Mouse (Mus musculus): ENCODE data around the gene Smoc1. TPM values are rescaled to one million over a fixed set of nuclear protein-coding genes. Genes with fewer than 3 reads are reported as not detected.
A peak's percentile ranks its signal among the peaks of the same experiment; 100 is the strongest.

Smoc1 gene
- polyA plus RNA-seq, 1 experiment, result 2.9 TPM

GRCm38 (mm10) chr12:81009813-81010212 is 16.8 kb upstream of the Smoc1 start:
- no peak overlapping the region for H3K4me3 ChIP-seq (ENCODE audit: insufficient read depth, low read depth, low read length)
- WGBS, result 26% methylated on average over 3 of the region's 3 CpGs
- H3K27me3 ChIP-seq (replicated peaks; ENCODE audit: control insufficient read depth, insufficient read depth, low read length), result no peaks in the 10 kb centered on the region
- DNase-seq, result no peak
- TF ChIP-seq POLR2A (IDR thresholded peaks at IDR 0.05; ENCODE audit: low read depth, low read length) (no peak), CTCF (conservative IDR thresholded peaks at IDR 0.05; ENCODE audit: insufficient read depth, insufficient read length, low read depth, low read length) (no peak)
- H3K36me3 ChIP-seq (ENCODE audit: control insufficient read depth, insufficient read depth, low read length), result no peaks in the 10 kb centered on the region
- no peak overlapping the region for H3K27ac ChIP-seq (ENCODE audit: insufficient read depth, low read depth, low read length)
- no peaks in the 10 kb centered on the region for H3K4me1 ChIP-seq (ENCODE audit: control insufficient read depth, insufficient read depth, low read length)

GRCm38 (mm10) chr12:81011994-81012393 is 14.6 kb upstream of the Smoc1 start:
- no peaks in the 10 kb centered on the region for H3K27me3 ChIP-seq (replicated peaks; ENCODE audit: control insufficient read depth, insufficient read depth, low read length)
- no peaks in the 10 kb centered on the region for H3K36me3 ChIP-seq (ENCODE audit: control insufficient read depth, insufficient read depth, low read length)
- TF ChIP-seq CTCF (conservative IDR thresholded peaks at IDR 0.05; ENCODE audit: insufficient read depth, insufficient read length, low read depth, low read length), result no peak
- no peak for TF ChIP-seq POLR2A (IDR thresholded peaks at IDR 0.05; ENCODE audit: low read depth, low read length)
- no peak overlapping the region for H3K27ac ChIP-seq (ENCODE audit: insufficient read depth, low read depth, low read length)
- 82% methylated on average over 2 of the region's 2 CpGs for WGBS
- H3K4me1 ChIP-seq (ENCODE audit: control insufficient read depth, insufficient read depth, low read length), result no peaks in the 10 kb centered on the region
- DNase-seq, result no peak
- no peak overlapping the region for H3K4me3 ChIP-seq (ENCODE audit: insufficient read depth, low read depth, low read length)

DNA sequence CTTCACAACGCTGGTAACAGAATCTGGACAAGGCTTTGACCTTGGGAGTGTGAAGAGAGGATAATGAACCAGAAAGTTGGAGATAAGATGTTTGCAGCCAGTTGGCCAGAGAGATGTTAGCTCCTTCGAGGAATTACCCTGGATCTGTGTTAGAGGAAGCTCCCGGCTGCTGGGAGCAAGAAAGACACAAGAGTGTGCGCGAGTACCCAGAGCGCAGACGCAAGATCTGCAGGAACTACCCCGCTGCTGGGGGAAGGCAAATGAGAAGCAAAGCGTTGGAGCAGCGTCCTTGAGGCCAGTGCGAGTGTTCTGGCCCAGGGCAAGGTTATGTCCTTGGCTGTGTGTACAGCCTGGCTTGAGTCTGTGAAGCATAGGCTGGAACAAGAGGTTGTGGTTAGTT is 13.1 kb upstream of the Smoc1 start:
- TF ChIP-seq CTCF (conservative IDR thresholded peaks at IDR 0.05; ENCODE audit: insufficient read depth, insufficient read length, low read depth, low read length), result no peak
- TF ChIP-seq POLR2A (IDR thresholded peaks at IDR 0.05; ENCODE audit: low read depth, low read length), result no peak
- Histone ChIP-seq H3K4me3 (ENCODE audit: insufficient read depth, low read depth, low read length) (no peak overlapping the region), H3K27ac (ENCODE audit: insufficient read depth, low read depth, low read length) (no peak overlapping the region), H3K27me3 (replicated peaks; ENCODE audit: control insufficient read depth, insufficient read depth, low read length) (no peaks in the 10 kb centered on the region), H3K36me3 (ENCODE audit: control insufficient read depth, insufficient read depth, low read length) (no peaks in the 10 kb centered on the region), H3K4me1 (ENCODE audit: control insufficient read depth, insufficient read depth, low read length) (no peaks in the 10 kb centered on the region)
- 70% methylated on average over 11 of the region's 11 CpGs for WGBS
- no peak for DNase-seq

GRCm38 (mm10) chr12:81017624-81018023 is 9.0 kb upstream of the Smoc1 start:
- no peak for TF ChIP-seq CTCF (conservative IDR thresholded peaks at IDR 0.05; ENCODE audit: insufficient read depth, insufficient read length, low read depth, low read length)
- no peak for TF ChIP-seq POLR2A (IDR thresholded peaks at IDR 0.05; ENCODE audit: low read depth, low read length)
- Histone ChIP-seq H3K36me3 (ENCODE audit: control insufficient read depth, insufficient read depth, low read length) (no peaks in the 10 kb centered on the region), H3K27me3 (replicated peaks; ENCODE audit: control insufficient read depth, insufficient read depth, low read length) (no peaks in the 10 kb centered on the region), H3K4me3 (ENCODE audit: insufficient read depth, low read depth, low read length) (no peak overlapping the region), H3K27ac (ENCODE audit: insufficient read depth, low read depth, low read length) (no peak overlapping the region), H3K4me1 (ENCODE audit: control insufficient read depth, insufficient read depth, low read length) (no peaks in the 10 kb centered on the region)
- 93% methylated on average over 12 of the region's 12 CpGs for whole genome bisulfite sequencing
- no peak for DNase-seq

- Histone ChIP-seq H3K4me3 (ENCODE audit: insufficient read depth, low read depth, low read length) (no peak overlapping the region), H3K4me1 (ENCODE audit: control insufficient read depth, insufficient read depth, low read length) (no peaks in the 10 kb centered on the region), H3K27ac (ENCODE audit: insufficient read depth, low read depth, low read length) (no peak overlapping the region), H3K27me3 (replicated peaks; ENCODE audit: control insufficient read depth, insufficient read depth, low read length) (no peaks in the 10 kb centered on the region), H3K36me3 (ENCODE audit: control insufficient read depth, insufficient read depth, low read length) (no peaks in the 10 kb centered on the region)
- DNase-seq, result no peak
- TF ChIP-seq CTCF (conservative IDR thresholded peaks at IDR 0.05; ENCODE audit: insufficient read depth, insufficient read length, low read depth, low read length) (no peak), POLR2A (IDR thresholded peaks at IDR 0.05; ENCODE audit: low read depth, low read length) (no peak)
- WGBS, result 86% methylated on average over 20 of the region's 20 CpGs
These were observed 7.9 kb upstream of the Smoc1 start for GRCm38 (mm10) chr12:81018516-81019279.

DNA sequence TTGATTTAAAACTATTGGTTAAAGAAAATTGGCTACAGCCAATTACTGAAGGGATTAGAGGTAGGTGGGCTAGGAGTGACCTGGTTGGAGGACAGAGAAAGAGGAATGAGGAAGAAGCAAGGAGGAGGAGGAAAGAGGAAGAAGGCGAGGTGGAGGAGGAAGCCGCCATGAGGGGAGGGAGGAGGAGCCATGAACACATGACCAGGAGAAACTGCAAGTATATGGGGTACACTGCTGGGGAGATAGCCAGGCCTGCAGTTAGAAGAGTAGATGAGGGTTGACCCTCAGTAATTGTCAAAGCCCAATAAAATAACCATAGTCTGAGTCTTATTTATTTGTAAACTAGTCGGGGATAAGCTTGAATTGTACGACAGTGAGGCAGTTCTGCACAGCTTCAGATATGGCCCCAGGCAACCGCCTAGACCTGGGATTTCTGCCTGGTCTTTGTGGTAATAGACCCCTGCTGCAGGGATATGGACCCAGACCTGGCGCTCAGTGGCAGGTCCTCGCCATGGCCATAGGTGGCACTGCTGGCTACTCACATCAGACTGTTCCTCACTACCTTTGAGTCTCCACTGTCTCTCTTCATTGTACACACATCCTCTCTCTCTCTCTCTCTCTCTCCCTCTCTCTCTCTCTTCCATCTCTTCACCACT is 7.2 kb upstream of the Smoc1 start:
- 89% methylated on average over 7 of the region's 7 CpGs for WGBS
- Histone ChIP-seq H3K27me3 (replicated peaks; ENCODE audit: control insufficient read depth, insufficient read depth, low read length) (no peaks in the 10 kb centered on the region), H3K27ac (ENCODE audit: insufficient read depth, low read depth, low read length) (no peak overlapping the region), H3K36me3 (ENCODE audit: control insufficient read depth, insufficient read depth, low read length) (no peaks in the 10 kb centered on the region), H3K4me1 (ENCODE audit: control insufficient read depth, insufficient read depth, low read length) (no peaks in the 10 kb centered on the region), H3K4me3 (ENCODE audit: insufficient read depth, low read depth, low read length) (no peak overlapping the region)
- DNase-seq, result no peak
- no peak for TF ChIP-seq CTCF (conservative IDR thresholded peaks at IDR 0.05; ENCODE audit: insufficient read depth, insufficient read length, low read depth, low read length)
- TF ChIP-seq POLR2A (IDR thresholded peaks at IDR 0.05; ENCODE audit: low read depth, low read length), result no peak

GRCm38 (mm10) chr12:81024407-81024806 is 2.2 kb upstream of the Smoc1 start:
- no peak for TF ChIP-seq POLR2A (IDR thresholded peaks at IDR 0.05; ENCODE audit: low read depth, low read length)
- TF ChIP-seq CTCF (conservative IDR thresholded peaks at IDR 0.05; ENCODE audit: insufficient read depth, insufficient read length, low read depth, low read length), result no peak
- Histone ChIP-seq H3K27ac (ENCODE audit: insufficient read depth, low read depth, low read length) (no peak overlapping the region), H3K4me3 (ENCODE audit: insufficient read depth, low read depth, low read length) (no peak overlapping the region), H3K4me1 (ENCODE audit: control insufficient read depth, insufficient read depth, low read length) (no peaks in the 10 kb centered on the region), H3K36me3 (ENCODE audit: control insufficient read depth, insufficient read depth, low read length) (no peaks in the 10 kb centered on the region), H3K27me3 (replicated peaks; ENCODE audit: control insufficient read depth, insufficient read depth, low read length) (peaks cover 3% of the 10 kb centered on the region; the same call in 1 of the 2 replicates)
- DNase-seq, result peak; percentile 5
- WGBS, result 87% methylated on average over 7 of the region's 7 CpGs
